Mouse (Mus musculus): ENCODE data around the gene Ndfip2. TPM values are rescaled to one million over a fixed set of nuclear protein-coding genes. Genes with fewer than 3 reads are reported as not detected.
A peak's percentile ranks its signal among the peaks of the same experiment; 100 is the strongest.

The Ndfip2 gene
- polyA plus RNA-seq, 1 experiment = 81.6 TPM

- no peak overlapping the region for H3K4me3 ChIP-seq (ENCODE audit: insufficient read depth, low read depth, low read length)
- TF ChIP-seq POLR2A (IDR thresholded peaks at IDR 0.05; ENCODE audit: low read depth, low read length) (no peak), CTCF (conservative IDR thresholded peaks at IDR 0.05; ENCODE audit: insufficient read depth, insufficient read length, low read depth, low read length) (no peak)
- H3K27ac ChIP-seq (ENCODE audit: insufficient read depth, low read depth, low read length) = no peak overlapping the region
- no peaks in the 10 kb centered on the region for H3K4me1 ChIP-seq (ENCODE audit: control insufficient read depth, insufficient read depth, low read length)
- WGBS = 60% methylated on average over 3 of the region's 3 CpGs
- no peak for DNase-seq
- H3K27me3 ChIP-seq (replicated peaks; ENCODE audit: control insufficient read depth, insufficient read depth, low read length) = no peaks in the 10 kb centered on the region
- no peaks in the 10 kb centered on the region for H3K36me3 ChIP-seq (ENCODE audit: control insufficient read depth, insufficient read depth, low read length)
These were observed 63.3 kb downstream of the Ndfip2 start for GRCm38 (mm10) chr14:105321712-105322111.

GRCm38 (mm10) chr14:105322829-105323228, 64.5 kb downstream of the Ndfip2 start:
- 87% methylated on average over 5 of the region's 5 CpGs for WGBS
- no peak for DNase-seq
- Histone ChIP-seq H3K27ac (ENCODE audit: insufficient read depth, low read depth, low read length) (no peak overlapping the region), H3K4me3 (ENCODE audit: insufficient read depth, low read depth, low read length) (no peak overlapping the region), H3K4me1 (ENCODE audit: control insufficient read depth, insufficient read depth, low read length) (no peaks in the 10 kb centered on the region), H3K36me3 (ENCODE audit: control insufficient read depth, insufficient read depth, low read length) (no peaks in the 10 kb centered on the region), H3K27me3 (replicated peaks; ENCODE audit: control insufficient read depth, insufficient read depth, low read length) (no peaks in the 10 kb centered on the region)
- TF ChIP-seq CTCF (conservative IDR thresholded peaks at IDR 0.05; ENCODE audit: insufficient read depth, insufficient read length, low read depth, low read length) = no peak
- TF ChIP-seq POLR2A (IDR thresholded peaks at IDR 0.05; ENCODE audit: low read depth, low read length) = no peak

- no peak overlapping the region for H3K27ac ChIP-seq (ENCODE audit: insufficient read depth, low read depth, low read length)
- H3K27me3 ChIP-seq (replicated peaks; ENCODE audit: control insufficient read depth, insufficient read depth, low read length) = no peaks in the 10 kb centered on the region
- no peaks in the 10 kb centered on the region for H3K4me1 ChIP-seq (ENCODE audit: control insufficient read depth, insufficient read depth, low read length)
- no peak overlapping the region for H3K4me3 ChIP-seq (ENCODE audit: insufficient read depth, low read depth, low read length)
- TF ChIP-seq POLR2A (IDR thresholded peaks at IDR 0.05; ENCODE audit: low read depth, low read length) (no peak), CTCF (conservative IDR thresholded peaks at IDR 0.05; ENCODE audit: insufficient read depth, insufficient read length, low read depth, low read length) (no peak)
- 83% methylated on average over 9 of the region's 9 CpGs for WGBS
- H3K36me3 ChIP-seq (ENCODE audit: control insufficient read depth, insufficient read depth, low read length) = no peaks in the 10 kb centered on the region
- DNase-seq = no peak
These were observed 65.1 kb downstream of the Ndfip2 start for GRCm38 (mm10) chr14:105323448-105323847.

- H3K27me3 ChIP-seq (replicated peaks; ENCODE audit: control insufficient read depth, insufficient read depth, low read length) = no peaks in the 10 kb centered on the region
- H3K4me1 ChIP-seq (ENCODE audit: control insufficient read depth, insufficient read depth, low read length) = 0 out of 2 replicates have a peak, but pooled peaks cover 3% of the 10 kb centered on the region
- H3K36me3 ChIP-seq (ENCODE audit: control insufficient read depth, insufficient read depth, low read length) = no peaks in the 10 kb centered on the region
- peak overlapping the region; percentile 59 for H3K4me3 ChIP-seq (ENCODE audit: insufficient read depth, low read depth, low read length)
- TF ChIP-seq CTCF (conservative IDR thresholded peaks at IDR 0.05; ENCODE audit: insufficient read depth, insufficient read length, low read depth, low read length) (no peak), POLR2A (IDR thresholded peaks at IDR 0.05; ENCODE audit: low read depth, low read length) (no peak)
- 5% methylated on average over 13 of the region's 13 CpGs for WGBS
- DNase-seq = peak; percentile 86
- H3K27ac ChIP-seq (ENCODE audit: insufficient read depth, low read depth, low read length) = peak overlapping the region; percentile 34; the same call in 1 of the 2 replicates
These were observed 70.3 kb downstream of the Ndfip2 start for GRCm38 (mm10) chr14:105328397-105329302.

GRCm38 (mm10) chr14:105333475-105334094, 75.2 kb downstream of the Ndfip2 start:
- H3K36me3 ChIP-seq (ENCODE audit: control insufficient read depth, insufficient read depth, low read length) = no peaks in the 10 kb centered on the region
- no peak for TF ChIP-seq POLR2A (IDR thresholded peaks at IDR 0.05; ENCODE audit: low read depth, low read length)
- no peak for TF ChIP-seq CTCF (conservative IDR thresholded peaks at IDR 0.05; ENCODE audit: insufficient read depth, insufficient read length, low read depth, low read length)
- no peak for DNase-seq
- WGBS = 75% methylated on average over 16 of the region's 16 CpGs
- no peak overlapping the region for H3K27ac ChIP-seq (ENCODE audit: insufficient read depth, low read depth, low read length)
- H3K4me1 ChIP-seq (ENCODE audit: control insufficient read depth, insufficient read depth, low read length) = 0 out of 2 replicates have a peak, but pooled peaks cover 4% of the 10 kb centered on the region
- H3K27me3 ChIP-seq (replicated peaks; ENCODE audit: control insufficient read depth, insufficient read depth, low read length) = no peaks in the 10 kb centered on the region
- H3K4me3 ChIP-seq (ENCODE audit: insufficient read depth, low read depth, low read length) = no peak overlapping the region

- no peaks in the 10 kb centered on the region for H3K27me3 ChIP-seq (replicated peaks; ENCODE audit: control insufficient read depth, insufficient read depth, low read length)
- H3K4me3 ChIP-seq (ENCODE audit: insufficient read depth, low read depth, low read length) = no peak overlapping the region
- no peak for DNase-seq
- no peaks in the 10 kb centered on the region for H3K36me3 ChIP-seq (ENCODE audit: control insufficient read depth, insufficient read depth, low read length)
- no peak overlapping the region for H3K27ac ChIP-seq (ENCODE audit: insufficient read depth, low read depth, low read length)
- 78% methylated on average over 8 of the region's 8 CpGs for WGBS
- no peak for TF ChIP-seq POLR2A (IDR thresholded peaks at IDR 0.05; ENCODE audit: low read depth, low read length)
- TF ChIP-seq CTCF (conservative IDR thresholded peaks at IDR 0.05; ENCODE audit: insufficient read depth, insufficient read length, low read depth, low read length) = no peak
- H3K4me1 ChIP-seq (ENCODE audit: control insufficient read depth, insufficient read depth, low read length) = no peaks in the 10 kb centered on the region
These were observed 83.4 kb downstream of the Ndfip2 start for GRCm38 (mm10) chr14:105341765-105342164.

- DNase-seq = no peak
- Histone ChIP-seq H3K4me3 (ENCODE audit: insufficient read depth, low read depth, low read length) (no peak overlapping the region), H3K4me1 (ENCODE audit: control insufficient read depth, insufficient read depth, low read length) (no peaks in the 10 kb centered on the region), H3K36me3 (ENCODE audit: control insufficient read depth, insufficient read depth, low read length) (no peaks in the 10 kb centered on the region), H3K27ac (ENCODE audit: insufficient read depth, low read depth, low read length) (no peak overlapping the region), H3K27me3 (replicated peaks; ENCODE audit: control insufficient read depth, insufficient read depth, low read length) (no peaks in the 10 kb centered on the region)
- TF ChIP-seq CTCF (conservative IDR thresholded peaks at IDR 0.05; ENCODE audit: insufficient read depth, insufficient read length, low read depth, low read length) (no peak), POLR2A (IDR thresholded peaks at IDR 0.05; ENCODE audit: low read depth, low read length) (no peak)
- 37% methylated on average over 11 of the region's 11 CpGs for WGBS
These were observed 95.7 kb downstream of the Ndfip2 start for GRCm38 (mm10) chr14:105354121-105354520.

Other genes with a start within 250 kb of the Ndfip2 start
- gene Rbm26, start 81.2 kb upstream of the Ndfip2 start, polyA plus RNA-seq (2012; rRNA removed) = 8.3 and 8.7 TPM in 2 replicates